Mouse (Mus musculus) embryonic fibroblast, embryonic 13.5 days (primary cell): Measurements from ENCODE around the gene Zfp597. TPM values are rescaled to one million over a fixed set of nuclear protein-coding genes. Genes with fewer than 3 reads are reported as not detected.

ENCODE experiments used
- H3K27ac ChIP-seq: 2 replicates; pipeline ENCODE4 v1.5.1; 2012; ENCODE audit warnings: low read length, control low read depth, inconsistent platforms; ENCODE audit not compliant: insufficient read depth
- H3K4me1 ChIP-seq: 2 replicates; pipeline ENCODE4 v1.6.1; 2011; ENCODE audit warnings: low read length; ENCODE audit not compliant: control insufficient read depth, insufficient read depth
- H3K4me3 ChIP-seq: 2 replicates; pipeline ENCODE4 v1.5.1; 2011; ENCODE audit warnings: mild to moderate bottlenecking, control low read depth, low read length; ENCODE audit not compliant: insufficient read depth
- CTCF ChIP-seq: IDR thresholded peaks from 2 replicates; pipeline ENCODE4 v1.5.1; 2011; ENCODE audit warnings: mild to moderate bottlenecking, control low read depth, low read length, moderate library complexity, borderline replicate concordance; ENCODE audit not compliant: insufficient read depth
- POLR2A ChIP-seq: IDR thresholded peaks from 2 replicates; pipeline ENCODE4 v1.6.1; 2011; ENCODE audit warnings: low read depth, mild to moderate bottlenecking, control low read depth, low read length, moderate library complexity
- polyA plus RNA-seq: library from polyadenylated mRNA; stranded (reverse); fragments of >200 nt; gene quantifications from 2 replicates; pipeline ENCODE4 v1.2.4, GENCODE M21; 2011; ENCODE audit warnings: low read depth; ENCODE audit not compliant: missing spikeins, insufficient read length

The Zfp597 gene
- polyA plus RNA-seq, 1 experiment, result 9.8 TPM

DNA sequence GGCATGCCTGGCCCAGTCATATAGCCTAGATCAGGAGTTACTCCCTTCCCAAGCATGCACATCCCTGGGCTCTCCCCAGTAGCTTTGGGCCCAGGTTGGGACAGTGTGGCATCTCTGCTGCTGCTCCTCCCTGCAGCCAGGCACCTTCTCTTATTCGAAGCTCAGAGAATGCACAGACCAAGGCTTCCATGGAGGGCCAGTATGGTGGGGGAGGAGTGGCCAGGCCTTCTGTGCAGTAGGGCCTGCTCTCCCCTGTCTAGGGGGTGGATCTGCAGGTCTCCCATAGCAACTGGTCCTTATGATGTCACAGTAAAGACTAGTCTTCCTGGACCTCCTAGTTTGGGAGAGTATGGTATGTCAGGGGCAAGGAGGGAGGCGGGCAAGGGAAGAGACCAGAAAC is 23.1 kb upstream of the Zfp597 start:
- TF ChIP-seq POLR2A (no peak), CTCF (no peak)
- Histone ChIP-seq H3K4me1 (no peaks in the 10 kb centered on the region; the same call in 1 of the 2 replicates), H3K4me3 (no peak overlapping the region), H3K27ac (no peak overlapping the region)

DNA sequence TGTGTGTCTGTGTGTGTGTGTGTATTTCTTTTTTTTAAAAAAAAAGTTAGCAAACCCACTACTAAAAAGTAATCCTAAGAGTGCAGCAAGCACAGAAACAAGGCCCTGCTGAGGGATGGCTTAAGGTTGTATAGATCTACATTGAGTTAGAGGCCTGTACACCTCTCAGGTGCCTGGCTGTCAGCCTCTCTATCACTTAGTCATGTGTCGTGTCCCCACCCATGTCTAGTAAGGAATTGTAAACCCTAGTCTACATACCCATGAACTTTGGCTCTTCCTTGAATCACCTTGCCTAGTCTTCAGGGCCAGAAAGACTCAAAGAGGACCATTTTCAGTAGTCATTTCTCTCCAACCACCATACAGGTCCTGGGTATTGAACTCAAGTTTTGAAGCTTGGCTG is 12.2 kb upstream of the Zfp597 start:
- Histone ChIP-seq H3K27ac (no peak overlapping the region), H3K4me1 (no peaks in the 10 kb centered on the region), H3K4me3 (no peak overlapping the region)
- TF ChIP-seq CTCF, result no peak
- no peak for TF ChIP-seq POLR2A

DNA sequence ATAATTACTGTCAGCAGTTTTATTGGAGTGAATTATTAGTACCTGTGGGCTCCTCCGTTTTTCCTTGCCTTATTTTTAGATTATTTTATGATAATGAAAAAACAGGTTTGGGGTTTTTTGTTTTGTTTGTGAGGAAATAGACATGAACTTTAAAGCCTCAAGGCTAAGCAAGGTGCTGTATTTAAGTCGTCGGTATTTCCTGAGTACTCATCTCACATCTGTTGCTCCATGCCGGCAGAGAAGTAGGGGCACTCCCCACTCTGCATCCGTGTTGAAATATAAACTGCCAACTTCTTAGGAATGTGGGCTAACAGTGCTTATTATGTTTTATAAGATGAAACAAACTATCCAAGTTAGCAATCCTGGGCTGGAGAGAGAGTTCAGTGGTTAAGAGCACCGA is 11.7 kb upstream of the Zfp597 start:
- no peak overlapping the region for H3K27ac ChIP-seq
- no peak overlapping the region for H3K4me3 ChIP-seq
- no peaks in the 10 kb centered on the region for H3K4me1 ChIP-seq
- TF ChIP-seq CTCF (no peak), POLR2A (no peak)

DNA sequence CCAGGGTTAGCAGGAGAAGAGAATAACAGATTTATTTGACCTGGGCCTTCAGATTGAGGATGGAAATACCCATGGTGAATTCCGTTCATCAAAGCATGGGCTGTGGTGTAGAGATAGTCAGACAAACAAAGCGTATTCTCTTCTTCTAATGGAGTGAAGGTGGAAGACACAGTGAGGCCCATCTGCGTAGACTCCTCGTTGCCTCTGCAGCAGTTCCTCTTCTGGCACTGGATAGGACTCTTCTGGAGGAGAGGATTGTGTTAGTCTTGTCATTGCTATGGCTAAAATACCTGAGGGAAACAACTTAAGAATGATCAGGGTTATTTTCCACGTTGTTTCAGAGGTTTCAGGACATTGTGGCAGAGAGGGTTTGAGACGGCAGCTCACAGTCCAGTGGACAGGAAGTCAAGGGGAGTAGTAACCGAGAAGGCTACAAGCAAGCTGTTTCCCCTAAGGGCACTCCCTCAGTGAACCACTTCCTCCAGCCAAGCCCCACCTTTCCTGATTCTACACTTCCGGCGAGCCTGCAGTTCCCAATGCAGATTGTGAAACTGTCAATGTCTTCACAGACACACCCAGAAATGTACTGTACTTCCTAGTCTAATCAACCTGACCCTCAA is 10.9 kb upstream of the Zfp597 start:
- Histone ChIP-seq H3K4me3 (no peak overlapping the region), H3K4me1 (no peaks in the 10 kb centered on the region), H3K27ac (no peak overlapping the region)
- TF ChIP-seq POLR2A (no peak), CTCF (no peak)

DNA sequence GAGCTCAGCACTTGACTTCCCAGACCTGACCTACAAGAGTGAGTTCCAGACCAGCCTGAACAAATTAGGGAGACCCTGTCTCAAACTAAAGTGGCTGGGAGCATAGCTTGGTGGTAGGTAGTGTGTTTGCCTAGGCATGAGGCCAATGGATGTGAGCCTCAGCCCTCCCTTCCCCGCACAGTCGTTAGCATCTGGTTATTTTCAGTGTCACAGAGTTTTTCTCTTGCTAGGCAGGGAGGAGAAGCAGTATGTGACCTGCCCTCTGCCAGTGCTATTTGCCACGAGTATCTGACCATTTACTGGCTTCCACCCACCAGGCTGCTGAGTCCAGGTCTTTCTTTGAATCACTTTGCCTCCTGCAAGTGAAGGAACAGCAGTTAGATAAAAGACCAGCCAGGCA is 9.4 kb upstream of the Zfp597 start:
- no peak overlapping the region for H3K4me3 ChIP-seq
- no peaks in the 10 kb centered on the region for H3K4me1 ChIP-seq
- H3K27ac ChIP-seq, result no peak overlapping the region
- no peak for TF ChIP-seq CTCF
- no peak for TF ChIP-seq POLR2A

DNA sequence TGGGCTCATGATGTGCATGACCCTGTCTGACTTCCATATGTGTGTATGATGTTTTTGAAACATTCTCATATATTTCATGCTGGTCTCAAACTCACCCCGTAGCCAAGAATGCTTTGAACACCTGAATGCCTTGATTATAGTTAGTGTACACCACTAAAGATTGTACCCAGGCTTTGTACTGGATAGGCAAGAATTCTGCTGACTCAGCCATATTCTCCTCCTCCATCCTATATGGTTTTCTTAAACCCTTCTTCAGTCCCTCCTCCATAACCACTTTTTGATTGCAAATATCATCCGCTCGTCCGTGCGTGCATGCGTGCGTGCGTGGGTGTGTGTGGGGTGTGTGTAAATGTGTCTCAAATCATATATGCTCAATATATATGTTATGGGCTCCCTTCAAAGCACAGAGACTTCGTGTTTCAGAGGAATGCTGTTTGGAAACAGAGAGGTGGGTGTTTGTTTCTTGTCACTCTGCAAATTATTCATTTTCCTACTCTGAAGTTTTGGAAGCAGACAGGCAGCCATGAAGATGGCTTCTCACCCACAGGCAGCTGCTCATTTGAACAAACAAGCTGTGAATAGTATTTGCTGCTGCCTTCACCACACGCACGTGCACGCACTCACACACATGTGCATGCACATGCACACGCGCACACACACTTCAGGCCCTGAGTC is 7.4 kb upstream of the Zfp597 start:
- Histone ChIP-seq H3K27ac (no peak overlapping the region), H3K4me1 (no peaks in the 10 kb centered on the region), H3K4me3 (no peak overlapping the region)
- TF ChIP-seq CTCF (no peak), POLR2A (no peak)

DNA sequence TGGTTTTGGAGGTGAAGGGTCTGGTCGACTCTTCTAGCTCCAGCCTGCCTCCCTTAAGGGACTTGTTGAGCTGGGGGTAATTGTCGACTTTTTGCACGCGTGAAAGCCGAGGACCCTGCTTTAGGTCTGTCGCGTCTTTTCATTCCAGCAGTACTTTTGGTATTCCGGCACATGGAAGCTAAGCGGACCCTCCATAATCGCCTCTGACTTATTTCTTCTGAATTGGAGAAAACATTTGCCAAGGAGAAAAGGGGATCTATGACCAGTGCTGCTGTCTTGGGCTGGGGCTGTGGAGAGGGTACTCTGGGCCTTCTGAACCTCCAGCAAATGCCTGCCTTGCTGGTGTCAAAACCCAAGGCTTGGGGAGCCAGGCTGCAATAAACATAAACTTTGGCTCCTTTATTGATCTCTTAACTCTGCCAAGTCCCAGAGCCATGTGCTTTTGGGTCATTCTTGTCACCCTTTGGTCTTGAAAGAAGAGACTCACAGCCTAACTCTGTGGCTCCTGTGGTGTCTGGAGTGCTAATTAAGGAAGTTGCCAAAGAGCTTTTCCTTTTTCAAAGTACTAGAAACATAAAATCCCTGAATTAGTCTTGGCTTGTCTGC is 807 bp upstream of the Zfp597 start:
- peak overlapping the region; percentile 94 for H3K4me3 ChIP-seq
- 0 out of 2 replicates have a peak overlapping the region, but pooled peaks have one; percentile 63 for H3K27ac ChIP-seq
- TF ChIP-seq CTCF (no peak), POLR2A (no peak)
- H3K4me1 ChIP-seq, result peaks cover 4% of the 10 kb centered on the region

DNA sequence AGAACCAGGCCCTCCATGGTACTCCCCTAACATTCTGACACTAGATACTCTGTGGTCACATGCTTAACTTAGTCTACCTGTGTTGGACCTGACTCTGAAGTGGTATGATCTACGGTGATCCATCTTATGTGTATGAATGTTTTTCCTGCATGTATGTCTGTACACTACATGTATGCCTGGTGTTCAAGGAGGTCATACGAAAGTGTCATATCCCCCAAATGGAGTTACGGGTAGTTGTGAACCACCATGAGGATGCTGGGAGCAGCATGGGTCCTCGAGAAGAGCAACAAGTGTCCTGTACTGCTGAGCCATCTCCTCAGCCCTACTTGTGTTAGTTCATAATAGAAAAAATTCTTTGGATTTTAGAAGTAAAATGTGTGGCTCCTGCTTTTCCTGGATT is 8.0 kb downstream of the Zfp597 start:
- TF ChIP-seq POLR2A, result no peak
- TF ChIP-seq CTCF, result no peak
- H3K27ac ChIP-seq, result no peak overlapping the region
- H3K4me1 ChIP-seq, result no peaks in the 10 kb centered on the region
- no peak overlapping the region for H3K4me3 ChIP-seq

DNA sequence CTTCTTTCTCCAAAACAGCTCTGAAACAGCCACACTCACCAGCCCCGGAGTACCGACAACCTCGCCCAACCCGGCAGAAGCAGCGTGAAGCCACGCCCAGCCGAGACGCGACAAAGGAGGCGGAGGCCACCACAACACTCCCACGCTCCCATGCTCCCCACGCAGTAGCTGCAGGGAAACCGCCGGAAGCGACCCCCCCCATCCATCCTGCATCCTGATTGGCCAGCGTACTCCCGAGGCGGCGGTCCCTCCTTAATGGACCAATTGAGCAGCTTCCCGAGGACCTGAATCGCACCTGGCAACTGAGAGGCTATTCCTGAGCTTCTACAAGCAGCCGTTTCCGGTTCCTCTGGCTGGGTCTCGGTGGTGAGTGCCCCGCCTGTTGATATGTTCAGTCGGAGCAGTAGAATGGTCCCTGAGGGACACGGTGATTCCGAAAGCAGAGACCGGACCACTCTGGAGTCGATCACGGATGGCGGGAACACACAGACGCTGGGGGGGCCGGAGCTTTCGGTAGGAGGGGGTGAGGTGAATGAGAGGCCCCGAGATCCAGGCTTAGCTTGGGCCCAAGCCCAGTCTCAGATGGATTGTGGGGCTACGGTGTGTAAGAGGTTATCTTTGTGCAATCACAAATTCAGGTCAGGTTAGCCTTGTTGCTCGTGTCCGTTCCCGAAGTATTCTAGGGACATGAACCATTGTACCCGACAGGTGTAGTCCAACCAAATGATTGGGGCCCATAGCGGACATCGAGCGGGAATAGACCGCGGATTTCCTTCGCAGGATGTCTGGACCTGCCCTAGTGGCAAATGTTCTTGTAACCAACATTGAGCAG is 11.9 kb downstream of the Zfp597 start, which contains the start of gene Naa60:
Gene Naa60, plus strand, starts transcription at position 160 of the 832 bp plus-strand sequence.
- no peak within 1 kb of the TSS for H3K27ac ChIP-seq
- peak within 1 kb of the TSS; percentile 70 for H3K4me3 ChIP-seq
- no peaks in the 10 kb centered on the region for H3K4me1 ChIP-seq
- TF ChIP-seq CTCF (no peak), POLR2A (peak; percentile 68)
